Mouse (Mus musculus) ovary, postnatal 10 days (tissue): ENCODE results near the gene Osbpl2.

ENCODE experiments used
- DNase-seq: peaks from one replicate; pipeline ENCODE4 v3.0.0; 2022; ENCODE audit warnings: low spot score

The Osbpl2 gene

GRCm38 (mm10) chr2:180118661-180119438 is at the start of gene Osbpl2:
TSS of gene Osbpl2 (plus strand) at chr2:180119306.
- peak; percentile 99 for DNase-seq

GRCm38 (mm10) chr2:180069770-180070480 is 49.2 kb upstream of the Osbpl2 start:
- DNase-seq = no peak

GRCm38 (mm10) chr2:180070481-180071453 is 48.3 kb upstream of the Osbpl2 start, which contains the start of gene Mtg2:
TSS of gene Mtg2 (plus strand) at chr2:180070588.
- DNase-seq = peak; percentile 93

GRCm38 (mm10) chr2:180071671-180072070 is 47.4 kb upstream of the Osbpl2 start:
- DNase-seq = no peak

- no peak for DNase-seq
Measured at GRCm38 (mm10) chr2:180072886-180073285, 46.2 kb upstream of the Osbpl2 start.

GRCm38 (mm10) chr2:180077622-180078021 is 41.5 kb upstream of the Osbpl2 start:
- DNase-seq = no peak

GRCm38 (mm10) chr2:180080680-180081079 is 38.4 kb upstream of the Osbpl2 start:
- DNase-seq = no peak

GRCm38 (mm10) chr2:180083063-180083462 is 36.0 kb upstream of the Osbpl2 start:
- no peak for DNase-seq

GRCm38 (mm10) chr2:180084565-180084964 is 34.5 kb upstream of the Osbpl2 start:
- no peak for DNase-seq

GRCm38 (mm10) chr2:180085926-180086636 is 33.0 kb upstream of the Osbpl2 start:
- DNase-seq = no peak

- DNase-seq = no peak
Measured at GRCm38 (mm10) chr2:180086637-180087027, 32.5 kb upstream of the Osbpl2 start.

- DNase-seq = no peak
Measured at GRCm38 (mm10) chr2:180087472-180087871, 31.6 kb upstream of the Osbpl2 start.

GRCm38 (mm10) chr2:180090285-180090684 is 28.8 kb upstream of the Osbpl2 start:
- DNase-seq = no peak

GRCm38 (mm10) chr2:180095711-180096110 is 23.4 kb upstream of the Osbpl2 start:
- DNase-seq = no peak

- DNase-seq = no peak
Measured at GRCm38 (mm10) chr2:180097585-180097984, 21.5 kb upstream of the Osbpl2 start.

GRCm38 (mm10) chr2:180098167-180098566 is 20.9 kb upstream of the Osbpl2 start:
- DNase-seq = no peak

- DNase-seq = no peak
Measured at GRCm38 (mm10) chr2:180099529-180099928, 19.6 kb upstream of the Osbpl2 start.

- no peak for DNase-seq
Measured at GRCm38 (mm10) chr2:180103151-180103977, 15.7 kb upstream of the Osbpl2 start.

GRCm38 (mm10) chr2:180103978-180104658 is 15.0 kb upstream of the Osbpl2 start, which contains the start of gene Hrh3:
TSS of gene Hrh3 (minus strand) at chr2:180104488.
- DNase-seq = peak; percentile 74
